Mouse (Mus musculus) heart, embryonic 15.5 days (tissue): ENCODE results near the gene Zbtb37. TPM values are rescaled to one million over a fixed set of nuclear protein-coding genes. Genes with fewer than 3 reads are reported as not detected.

Experiments
- ATAC-seq: fragments of 200-750 bp; cut with Nextera tagmentation; replicated peaks from 2 replicates; pipeline ENCODE4 v1.8.0; 2017; ENCODE audit warnings: low read depth, moderate TSS enrichment; ENCODE audit not compliant: insufficient number of reproducible peaks, insufficient read depth, low FRiP score
- H3K27ac ChIP-seq: fragments of 300-500 bp; sonication (generic); 2 replicates; pipeline ENCODE4 v1.5.1; 2015; ENCODE audit warnings: mild to moderate bottlenecking, inconsistent platforms
- H3K27me3 ChIP-seq: fragments of 300-500 bp; sonication (generic); 2 replicates; pipeline ENCODE4 v1.6.1; 2015; ENCODE audit warnings: inconsistent platforms
- H3K36me3 ChIP-seq: fragments of 300-500 bp; sonication (generic); 2 replicates; pipeline ENCODE4 v1.6.1; 2015; ENCODE audit warnings: mild to moderate bottlenecking, inconsistent platforms
- H3K4me1 ChIP-seq: fragments of 300-500 bp; sonication (generic); replicated peaks from 2 replicates; pipeline ENCODE4 v1.6.1; 2015; ENCODE audit warnings: inconsistent platforms
- H3K4me2 ChIP-seq: fragments of 300-500 bp; sonication (generic); 2 replicates; pipeline ENCODE4 v1.6.1; 2015; ENCODE audit warnings: inconsistent platforms, mild to moderate bottlenecking, moderate library complexity
- H3K4me3 ChIP-seq: fragments of 300-500 bp; sonication (generic); 2 replicates; pipeline ENCODE4 v1.5.1; 2015; ENCODE audit warnings: mild to moderate bottlenecking, inconsistent platforms
- H3K9ac ChIP-seq: fragments of 300-500 bp; sonication (generic); 2 replicates; pipeline ENCODE4 v1.6.1; 2015; ENCODE audit warnings: mild to moderate bottlenecking, inconsistent platforms
- H3K9me3 ChIP-seq: fragments of 300-500 bp; sonication (generic); replicated peaks from 2 replicates; pipeline ENCODE4 v1.6.1; 2016; ENCODE audit warnings: inconsistent platforms
- WGBS: fragments of 180-500 bp; shearing (Covaris S2); methylation state at CpG from one replicate; pipeline ENCODE4 v1.1.7; 2015; ENCODE audit warnings: mixed read lengths; 5-methylcytosine and 5-hydroxymethylcytosine counted together
- polyA plus RNA-seq: library from polyadenylated mRNA; unstranded; fragments of >200 nt; fragmentation: Nextera tagmentation; extraction: Ambion mirVana; gene quantifications from 2 replicates; pipeline ENCODE4 v1.2.1, GENCODE M21; 2015

The Zbtb37 gene
- polyA plus RNA-seq, 1 experiment from 2014 or later: 7.4 TPM

DNA sequence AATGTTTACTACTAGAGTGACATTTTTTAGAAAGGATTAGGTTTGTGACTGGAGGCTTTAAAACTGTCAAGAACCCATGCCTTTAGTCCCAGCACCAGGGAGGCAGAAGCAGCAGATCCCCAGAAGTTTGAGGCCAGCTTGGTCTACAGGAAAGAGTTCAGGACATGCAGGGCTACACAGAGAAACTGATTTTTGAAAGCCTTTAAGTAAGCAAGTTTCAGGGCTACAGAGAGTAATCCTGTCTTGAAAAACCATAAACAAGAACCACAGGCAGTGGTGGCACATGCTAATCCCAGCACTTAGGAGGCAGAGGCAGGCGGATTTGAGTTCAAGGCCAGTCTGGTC, 5.7 kb upstream of the Zbtb37 start:
- peak overlapping the region; percentile 40 for H3K27ac ChIP-seq
- H3K36me3 ChIP-seq: peaks cover 46% of the 10 kb centered on the region
- WGBS: 68% methylated on average over 1 of the region's 1 CpGs

GRCm38 (mm10) chr1:161039741-161040425, 5.2 kb upstream of the Zbtb37 start:
- Histone ChIP-seq H3K4me1 (peaks cover 19% of the 10 kb centered on the region), H3K27me3 (no peaks in the 10 kb centered on the region), H3K9me3 (no peaks in the 10 kb centered on the region), H3K36me3 (peaks cover 41% of the 10 kb centered on the region), H3K4me3 (no peak overlapping the region), H3K4me2 (no peak overlapping the region), H3K9ac (no peak overlapping the region), H3K27ac (peak overlapping the region; percentile 40)
- no peak for ATAC-seq
- 23% methylated on average over 3 of the region's 3 CpGs for WGBS

More for the DNA sequence above, 5.7 kb upstream of the Zbtb37 start:
- ATAC-seq: no peak
- Histone ChIP-seq H3K4me1 (peaks cover 19% of the 10 kb centered on the region), H3K9ac (no peak overlapping the region), H3K27me3 (no peaks in the 10 kb centered on the region), H3K9me3 (no peaks in the 10 kb centered on the region), H3K4me2 (no peak overlapping the region), H3K4me3 (no peak overlapping the region)

DNA sequence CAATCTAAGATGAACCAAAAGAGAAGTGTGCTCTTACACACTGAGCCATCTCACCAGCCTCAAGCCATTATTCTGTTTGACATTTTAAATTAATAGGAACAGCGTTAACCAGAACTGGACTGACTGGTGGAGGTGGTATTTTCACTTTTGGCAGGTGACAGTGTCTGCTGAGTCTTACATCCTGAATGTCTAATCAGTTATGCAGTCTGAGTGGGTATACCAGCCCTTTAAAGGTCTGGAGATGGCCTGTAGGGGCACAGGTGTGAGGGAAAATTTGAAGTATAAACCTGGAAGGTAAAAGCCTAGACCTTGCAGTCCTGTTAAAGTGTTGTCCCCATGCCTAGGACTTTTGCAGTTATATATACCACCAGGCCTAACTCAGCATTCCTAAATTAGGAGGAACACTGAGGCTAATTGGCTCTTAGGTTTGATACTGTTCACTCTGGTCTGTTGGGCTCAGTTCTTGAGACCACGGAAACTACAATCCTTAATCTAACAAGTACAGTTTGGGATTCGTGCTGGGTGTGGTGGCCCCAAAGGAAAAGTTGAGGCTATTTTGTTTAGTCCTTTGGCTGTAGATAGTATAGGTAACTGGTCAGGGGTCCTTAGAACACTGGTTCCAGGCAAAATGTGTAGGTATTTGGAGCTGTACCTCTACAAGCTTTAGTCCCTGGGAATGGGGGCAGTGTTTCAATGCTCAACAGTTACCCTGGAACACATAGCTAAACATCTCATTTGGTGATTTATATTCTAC, 4.5 kb upstream of the Zbtb37 start:
- Histone ChIP-seq H3K27ac (peak overlapping the region; percentile 40), H3K4me1 (peaks cover 19% of the 10 kb centered on the region), H3K4me3 (no peak overlapping the region), H3K4me2 (no peak overlapping the region), H3K9me3 (no peaks in the 10 kb centered on the region), H3K9ac (no peak overlapping the region), H3K27me3 (no peaks in the 10 kb centered on the region), H3K36me3 (peaks cover 37% of the 10 kb centered on the region)
- WGBS: 22% methylated on average over 3 of the region's 3 CpGs
- no peak for ATAC-seq

GRCm38 (mm10) chr1:161038004-161038403, 3.4 kb upstream of the Zbtb37 start:
- no peak for ATAC-seq
- peak overlapping the region; percentile 53 for H3K4me2 ChIP-seq
- no peaks in the 10 kb centered on the region for H3K27me3 ChIP-seq
- peaks cover 28% of the 10 kb centered on the region for H3K4me1 ChIP-seq
- H3K4me3 ChIP-seq: no peak overlapping the region
- no peak overlapping the region for H3K9ac ChIP-seq
- H3K9me3 ChIP-seq: no peaks in the 10 kb centered on the region
- WGBS: 47% methylated on average over 3 of the region's 3 CpGs
- H3K27ac ChIP-seq: 0 out of 2 replicates have a peak overlapping the region, but pooled peaks have one; percentile 24
- H3K36me3 ChIP-seq: peaks cover 32% of the 10 kb centered on the region

DNA sequence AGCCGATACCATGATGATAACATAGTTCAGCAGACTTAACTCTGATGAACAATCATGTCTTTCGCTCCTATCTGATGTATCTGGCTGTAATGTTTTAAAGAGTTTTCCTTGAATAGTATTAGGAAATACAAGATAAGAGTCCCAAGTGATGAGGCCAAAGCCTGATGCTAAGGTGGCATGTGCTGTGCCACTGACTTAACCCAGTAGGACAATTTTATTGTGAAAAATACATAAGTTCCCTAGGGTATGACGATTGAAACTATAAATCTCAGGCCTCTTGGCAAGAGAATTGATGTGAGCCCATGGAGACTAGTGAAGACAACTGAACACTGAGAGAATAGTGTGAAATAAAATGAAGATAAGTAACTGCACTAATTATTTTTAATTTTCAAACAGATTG, 3.0 kb upstream of the Zbtb37 start:
- H3K9me3 ChIP-seq: no peaks in the 10 kb centered on the region
- no peak for ATAC-seq
- peak overlapping the region; percentile 30 for H3K4me3 ChIP-seq
- H3K4me2 ChIP-seq: peak overlapping the region; percentile 53
- H3K9ac ChIP-seq: peak overlapping the region; percentile 33; the same call in 1 of the 2 replicates
- peaks cover 32% of the 10 kb centered on the region for H3K36me3 ChIP-seq
- 30% methylated on average over 3 of the region's 3 CpGs for WGBS
- H3K27me3 ChIP-seq: no peaks in the 10 kb centered on the region
- 0 out of 2 replicates have a peak overlapping the region, but pooled peaks have one; percentile 24 for H3K27ac ChIP-seq
- H3K4me1 ChIP-seq: peaks cover 28% of the 10 kb centered on the region

- Histone ChIP-seq H3K27me3 (no peaks in the 10 kb centered on the region), H3K27ac (peak overlapping the region; percentile 95; the same call in 1 of the 2 replicates)
Measured at GRCm38 (mm10) chr1:161037026-161037425, 2.4 kb upstream of the Zbtb37 start.

DNA sequence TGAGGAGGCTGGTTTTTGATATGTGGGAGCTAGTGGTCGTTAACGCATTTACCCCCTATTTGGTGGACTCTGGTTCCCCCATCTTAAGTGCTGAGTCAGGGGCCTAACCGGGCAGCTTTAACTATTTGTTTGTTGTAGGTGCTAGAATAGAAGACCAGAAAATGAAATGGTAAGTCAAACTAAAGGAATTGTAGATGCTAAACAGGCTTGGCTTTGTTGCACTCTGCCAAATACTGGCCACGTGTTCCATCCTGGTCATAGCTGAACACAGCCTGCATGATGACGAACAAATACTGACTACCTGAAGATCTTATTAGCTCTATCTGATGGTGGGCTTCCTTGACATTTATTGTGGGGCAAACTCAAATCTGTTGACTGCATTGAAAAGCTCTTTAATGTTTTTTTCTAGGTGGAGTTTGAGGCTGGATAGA, 1.8 kb upstream of the Zbtb37 start:
- 2% methylated on average over 5 of the region's 5 CpGs for WGBS
- Histone ChIP-seq H3K4me2 (peak overlapping the region; percentile 87), H3K4me3 (peak overlapping the region; percentile 82), H3K9me3 (no peaks in the 10 kb centered on the region), H3K27ac (peak overlapping the region; percentile 95), H3K36me3 (peaks cover 41% of the 10 kb centered on the region), H3K4me1 (peaks cover 28% of the 10 kb centered on the region), H3K27me3 (no peaks in the 10 kb centered on the region), H3K9ac (peak overlapping the region; percentile 79)
- ATAC-seq: no peak

More at GRCm38 (mm10) chr1:161037026-161037425, 2.4 kb upstream of the Zbtb37 start:
- Histone ChIP-seq H3K9me3 (no peaks in the 10 kb centered on the region), H3K9ac (peak overlapping the region; percentile 79), H3K4me1 (peaks cover 28% of the 10 kb centered on the region), H3K4me2 (peak overlapping the region; percentile 87), H3K4me3 (peak overlapping the region; percentile 82), H3K36me3 (peaks cover 38% of the 10 kb centered on the region)
- WGBS: 9% methylated on average over 1 of the region's 1 CpGs
- no peak for ATAC-seq

GRCm38 (mm10) chr1:161035786-161036404, 1.2 kb upstream of the Zbtb37 start:
- under 1% methylated on average over 6 of the region's 6 CpGs for WGBS
- no peak for ATAC-seq
- H3K36me3 ChIP-seq: peaks cover 45% of the 10 kb centered on the region

DNA sequence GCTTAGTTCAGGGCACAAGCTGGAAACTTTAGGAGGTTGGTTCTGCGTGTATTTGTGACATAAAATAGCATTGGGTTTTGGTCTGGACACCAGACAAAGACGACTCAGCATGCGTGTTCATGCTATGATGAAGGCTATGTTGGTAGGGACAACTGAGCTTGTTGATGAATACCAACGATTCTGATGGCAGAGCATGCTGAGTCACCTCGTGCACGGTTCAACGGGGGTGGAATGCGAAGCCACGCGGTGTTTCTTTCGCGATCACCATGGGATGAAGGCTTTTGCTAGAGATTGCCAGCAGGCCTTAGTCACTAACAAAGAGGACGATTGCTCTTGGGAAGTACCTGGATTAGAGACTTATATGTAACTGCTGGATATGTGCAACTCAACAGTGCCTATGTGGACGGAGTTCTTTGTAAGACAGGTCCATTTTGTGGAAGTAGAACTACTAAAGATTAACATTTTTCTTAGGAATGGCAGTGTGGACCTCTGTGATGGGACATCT, 684 bp upstream of the Zbtb37 start:
- ATAC-seq: no peak
- peak overlapping the region; percentile 79 for H3K9ac ChIP-seq
- WGBS: under 1% methylated on average over 14 of the region's 14 CpGs
- H3K27ac ChIP-seq: peak overlapping the region; percentile 95
- H3K36me3 ChIP-seq: peaks cover 45% of the 10 kb centered on the region
- H3K9me3 ChIP-seq: no peaks in the 10 kb centered on the region
- H3K4me3 ChIP-seq: peak overlapping the region; percentile 82
- peak overlapping the region; percentile 87 for H3K4me2 ChIP-seq
- H3K27me3 ChIP-seq: no peaks in the 10 kb centered on the region
- peaks cover 28% of the 10 kb centered on the region for H3K4me1 ChIP-seq

More at GRCm38 (mm10) chr1:161035786-161036404, 1.2 kb upstream of the Zbtb37 start:
- peak overlapping the region; percentile 95 for H3K27ac ChIP-seq
- H3K9me3 ChIP-seq: no peaks in the 10 kb centered on the region
- H3K4me1 ChIP-seq: peaks cover 28% of the 10 kb centered on the region
- H3K4me2 ChIP-seq: peak overlapping the region; percentile 87
- H3K4me3 ChIP-seq: peak overlapping the region; percentile 82
- no peaks in the 10 kb centered on the region for H3K27me3 ChIP-seq
- peak overlapping the region; percentile 79 for H3K9ac ChIP-seq

DNA sequence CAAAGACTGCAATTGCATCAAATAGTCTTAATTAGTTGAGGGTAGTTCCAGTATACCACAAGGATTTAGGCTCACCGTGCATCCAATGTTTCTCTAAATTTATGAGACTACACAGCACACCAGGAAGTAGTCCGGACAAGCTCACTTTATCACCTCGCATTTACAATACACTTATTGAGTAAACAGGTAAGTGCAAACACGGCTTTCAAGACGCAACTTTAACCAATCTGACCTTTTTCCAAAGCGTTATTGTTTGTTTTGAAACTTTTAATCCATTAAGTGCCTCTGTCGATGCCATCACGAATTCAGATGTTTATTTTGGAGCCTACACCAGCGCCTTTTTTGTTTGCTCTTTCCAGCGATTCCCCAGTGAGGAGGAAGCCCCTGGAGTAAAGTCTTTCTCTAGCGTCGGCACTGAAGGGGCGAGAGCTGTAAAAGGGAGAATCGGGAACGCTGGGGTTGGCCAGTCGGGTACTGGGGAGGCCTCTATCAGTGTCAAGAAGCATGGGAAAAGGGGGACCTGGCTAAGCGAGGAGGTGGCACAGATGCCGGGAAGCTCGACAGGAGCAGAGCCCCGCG, 704 bp downstream of the Zbtb37 start:
- no peaks in the 10 kb centered on the region for H3K9me3 ChIP-seq
- 1% methylated on average over 21 of the region's 21 CpGs for whole genome bisulfite sequencing
- peak overlapping the region; percentile 82 for H3K4me3 ChIP-seq
- H3K36me3 ChIP-seq: peaks cover 43% of the 10 kb centered on the region
- H3K27ac ChIP-seq: peak overlapping the region; percentile 95
- H3K4me2 ChIP-seq: peak overlapping the region; percentile 66
- peaks cover 26% of the 10 kb centered on the region for H3K4me1 ChIP-seq
- H3K9ac ChIP-seq: peak overlapping the region; percentile 82
- no peaks in the 10 kb centered on the region for H3K27me3 ChIP-seq
- ATAC-seq: no peak

- H3K36me3 ChIP-seq: peaks cover 27% of the 10 kb centered on the region
- 92% methylated on average over 7 of the region's 7 CpGs for WGBS
- ATAC-seq: no peak
- no peak overlapping the region for H3K27ac ChIP-seq
- no peak overlapping the region for H3K4me3 ChIP-seq
- H3K27me3 ChIP-seq: no peaks in the 10 kb centered on the region
- no peak overlapping the region for H3K9ac ChIP-seq
- H3K4me2 ChIP-seq: no peak overlapping the region
- H3K9me3 ChIP-seq: no peaks in the 10 kb centered on the region
- peaks cover 17% of the 10 kb centered on the region for H3K4me1 ChIP-seq
Measured at GRCm38 (mm10) chr1:161032345-161032744, 2.3 kb downstream of the Zbtb37 start.
